Comparison of ENCODE assay signal across 16 mouse cellular contexts in the genomic region with DNA sequence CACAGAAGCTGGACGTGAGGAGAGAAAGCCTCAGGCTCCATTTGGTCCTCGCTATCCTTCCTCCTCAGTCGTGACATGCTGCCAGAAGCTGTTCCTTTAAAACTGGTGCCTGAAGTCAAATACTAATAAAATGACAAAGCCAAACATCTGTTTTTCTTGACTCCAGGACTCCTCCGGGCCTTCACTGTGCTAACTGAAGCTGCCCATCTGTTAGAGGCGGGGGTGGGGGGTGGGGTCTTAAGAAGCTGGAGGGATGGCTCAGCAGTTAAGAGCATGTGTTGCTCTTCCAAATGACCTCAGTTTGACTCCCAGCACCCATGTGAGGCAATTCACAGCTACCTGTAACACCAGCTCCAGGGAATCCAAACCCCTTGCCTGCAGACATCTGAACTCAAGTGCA. TPM values are rescaled to one million over a fixed set of nuclear protein-coding genes. Genes with fewer than 3 reads are reported as not detected.
DNase-seq lines count a peak whose midpoint lies in the region; ATAC-seq and TF ChIP-seq lines count a peak whose summit lies in the region.
"Had no signal": no experiment of that assay in that cellular context is flagged by ENCODE, and none has a peak within 500 bp of the region (broad histone marks: within the 10 kb centered on the region; RNA-seq: fewer than 3 reads in every experiment).

No protein-coding gene starts in this region.

- intact Hi-C loops in heart, postnatal 10 days (cut with DNase I), result no loop called here
- intact Hi-C loops in left cerebral cortex, postnatal 14 days (cut with DNase I), result no loop called here

- peak overlapping the region; percentile 14; the same call in 1 of the 2 replicates for H3K27ac ChIP-seq in intestine, embryonic 14.5 days (ENCODE audit: low read depth)
- no peak overlapping the region for H3K27ac ChIP-seq in intestine, postnatal 0 days (ENCODE audit: low read depth, low read length)
- H3K27ac ChIP-seq: forebrain, embryonic 12.5 days had no signal

- DNase-seq in intestine, embryonic 14.5 days (ENCODE audit: low spot score), result no peak
- DNase-seq in retina, postnatal 1 day, result peak; percentile 23
- no peak for DNase-seq in retina, embryonic 14.5 days (ENCODE audit: low spot score)
- peak; percentile 30 to 41 for DNase-seq in heart, postnatal 10 days
- DNase-seq in skeletal muscle tissue, adult 2 months (ENCODE audit: low read depth, low spot score), result peak; percentile 59
- no peak for DNase-seq in layer of hippocampus, postnatal 14 days (ENCODE audit: low spot score in 2 of 2)
- DNase-seq in left cerebral cortex, postnatal 14 days (ENCODE audit: low spot score in 2 of 2), result no peak
- DNase-seq: adrenal gland, postnatal 25 days; cerebellum, adult 11 months; thymus, postnatal 25 days had no signal

- ATAC-seq in intestine, embryonic 14.5 days (replicated peaks; ENCODE audit: low FRiP score, low TSS enrichment, low read depth), result no peak
- no peak for ATAC-seq in intestine, postnatal 0 days

- no peak overlapping the region for H3K9ac ChIP-seq in intestine, embryonic 14.5 days (ENCODE audit: low read length)
- H3K9ac ChIP-seq in intestine, postnatal 0 days (ENCODE audit: low read depth, low read length), result no peak overlapping the region
- H3K9ac ChIP-seq: forebrain, embryonic 12.5 days had no signal

- no peak for TF ChIP-seq CTCF in intestine, postnatal 0 days (IDR thresholded peaks at IDR 0.05; ENCODE audit: low read depth)

- H3K4me3 ChIP-seq in intestine, embryonic 14.5 days (ENCODE audit: low read depth, low read length), result no peak overlapping the region
- H3K4me3 ChIP-seq in intestine, postnatal 0 days (ENCODE audit: low read depth, low read length), result no peak overlapping the region
- H3K4me3 ChIP-seq: forebrain, embryonic 12.5 days had no signal

- H3K4me2 ChIP-seq in intestine, embryonic 14.5 days (ENCODE audit: low read length), result no peak overlapping the region
- H3K4me2 ChIP-seq in intestine, postnatal 0 days (replicated peaks; ENCODE audit: low read depth), result no peak overlapping the region
- H3K4me2 ChIP-seq: forebrain, embryonic 12.5 days had no signal

- H3K36me3 ChIP-seq in intestine, embryonic 14.5 days (ENCODE audit: control insufficient read depth, insufficient read depth, low read length), result no peaks in the 10 kb centered on the region
- H3K36me3 ChIP-seq in intestine, postnatal 0 days (ENCODE audit: control insufficient read depth, insufficient read depth), result no peaks in the 10 kb centered on the region
- H3K36me3 ChIP-seq: forebrain, embryonic 12.5 days had no signal

- no peaks in the 10 kb centered on the region for H3K27me3 ChIP-seq in intestine, embryonic 14.5 days (replicated peaks; ENCODE audit: control insufficient read depth, insufficient read depth, low read length)
- no peaks in the 10 kb centered on the region for H3K27me3 ChIP-seq in intestine, postnatal 0 days (replicated peaks; ENCODE audit: control insufficient read depth, insufficient read depth, low read length)
- H3K27me3 ChIP-seq: forebrain, embryonic 12.5 days had no signal

- H3K9me3 ChIP-seq in intestine, embryonic 14.5 days (ENCODE audit: control insufficient read depth, low read length), result no peaks in the 10 kb centered on the region
- H3K9me3 ChIP-seq in intestine, postnatal 0 days (ENCODE audit: control insufficient read depth), result no peaks in the 10 kb centered on the region
- H3K9me3 ChIP-seq: forebrain, embryonic 12.5 days had no signal

- H3K4me1 ChIP-seq in intestine, embryonic 14.5 days (replicated peaks; ENCODE audit: control insufficient read depth, insufficient read depth, low read length), result peaks cover 4% of the 10 kb centered on the region; the same call in 1 of the 2 replicates
- H3K4me1 ChIP-seq in intestine, postnatal 0 days (replicated peaks; ENCODE audit: control insufficient read depth, insufficient read depth, low read length), result no peaks in the 10 kb centered on the region

- WGBS in intestine, embryonic 14.5 days, result 23% methylated on average over 5 of the region's 5 CpGs
- 56% methylated on average over 5 of the region's 5 CpGs for WGBS in intestine, postnatal 0 days

RNA-seq across cellular contexts. Expression of gene Olfr521, which starts 25.3 kb away (rescaled TPM):
- polyA plus RNA-seq in intestine, embryonic 14.5 days (2014; fragmentation: Nextera tagmentation; extraction: Ambion mirVana), result not detected in 2 replicates
- not detected in 2 replicates for polyA plus RNA-seq in intestine, postnatal 0 days (2015; fragmentation: Nextera tagmentation; extraction: Ambion mirVana)
- not detected for total RNA-seq in heart, postnatal 10 days (2021)
- total RNA-seq in layer of hippocampus, postnatal 14 days (2021), result not detected
- total RNA-seq in left cerebral cortex, postnatal 14 days (2021), result not detected
- total RNA-seq: adrenal gland, postnatal 25 days; layer of hippocampus, adult 8-10 months; liver, adult 2 months; megakaryocyte-erythroid progenitor cell, adult 5-6 weeks had no signal
- polyA plus RNA-seq: forebrain, embryonic 12.5 days; gonadal fat pad, adult 2 months; liver, adult 2 months had no signal

RNA-seq across cellular contexts. Expression of gene Neu3, which starts 39.7 kb away (rescaled TPM):
- polyA plus RNA-seq in intestine, embryonic 14.5 days (2014; fragmentation: Nextera tagmentation; extraction: Ambion mirVana), result 3.5 and 3.6 TPM in 2 replicates
- polyA plus RNA-seq in intestine, postnatal 0 days (2015; fragmentation: Nextera tagmentation; extraction: Ambion mirVana), result 2.5 TPM in 2 replicates
- 1 to 10 TPM; 4.0 to 4.3 TPM for total RNA-seq in heart, postnatal 10 days (2021)
- 1 to 10 TPM; 3.2 to 4.1 TPM for total RNA-seq in layer of hippocampus, postnatal 14 days (2021)
- total RNA-seq in left cerebral cortex, postnatal 14 days (2021), result 1 to 10 TPM; 2.5 to 3.2 TPM

RNA-seq across cellular contexts. Expression of gene Olfr520, which starts 58.5 kb away (rescaled TPM):
- polyA plus RNA-seq in intestine, embryonic 14.5 days (2014; fragmentation: Nextera tagmentation; extraction: Ambion mirVana), result not detected in 2 replicates
- not detected in 2 replicates for polyA plus RNA-seq in intestine, postnatal 0 days (2015; fragmentation: Nextera tagmentation; extraction: Ambion mirVana)
- under 1 TPM in 1 of 2 experiments, not detected in 1; 0.31 TPM for total RNA-seq in heart, postnatal 10 days (2021)
- not detected for total RNA-seq in layer of hippocampus, postnatal 14 days (2021)
- not detected for total RNA-seq in left cerebral cortex, postnatal 14 days (2021)
- total RNA-seq: adrenal gland, postnatal 25 days; liver, adult 2 months; megakaryocyte-erythroid progenitor cell, adult 5-6 weeks had no signal
- polyA plus RNA-seq: forebrain, embryonic 12.5 days; liver, adult 2 months had no signal

Comparison
In these comparisons a context has a peak if more than half of its experiments do, and no peak if none do; other contexts are left out.
1. DNase-seq: peak in retina, postnatal 1 day (single experiment), heart, postnatal 10 days (2 of 2) and skeletal muscle tissue, adult 2 months (single experiment); none in intestine, embryonic 14.5 days (single experiment), retina, embryonic 14.5 days (single experiment), layer of hippocampus, postnatal 14 days (0 of 2) and left cerebral cortex, postnatal 14 days (0 of 2).